Mouse (Mus musculus) urinary bladder, postnatal 36 days (tissue): ENCODE measurements at regions not wholly inside any gene's neighbourhood (a gene's known extent, or its start where the extent isn't known, plus 50 kb on each side); places are given as distances from the start of the nearest gene placed in this dataset.

Source experiments
- DNase-seq, 2 experiments: peaks; one replicate each; pipeline ENCODE4 v3.0.0; 2022; ENCODE audit warnings: low spot score in 2 of 2, mixed read lengths in 1 of 2

GRCm38 (mm10) chr2:128526100-128526499, 64.9 kb upstream of the Spdye4c start:
- no peak for DNase-seq

- no peak for DNase-seq
Measured at GRCm38 (mm10) chr2:128526883-128527344, 64.1 kb upstream of the Spdye4c start.

- no peak for DNase-seq
Measured at GRCm38 (mm10) chr2:128536294-128536693, 54.7 kb upstream of the Spdye4c start.

GRCm38 (mm10) chr2:128537425-128537824, 53.6 kb upstream of the Spdye4c start:
- DNase-seq = no peak

GRCm38 (mm10) chr2:128538736-128539135, 52.3 kb upstream of the Spdye4c start:
- DNase-seq = no peak
